Comparison of ENCODE assay signal across 8 mouse cellular contexts in the genomic region with DNA sequence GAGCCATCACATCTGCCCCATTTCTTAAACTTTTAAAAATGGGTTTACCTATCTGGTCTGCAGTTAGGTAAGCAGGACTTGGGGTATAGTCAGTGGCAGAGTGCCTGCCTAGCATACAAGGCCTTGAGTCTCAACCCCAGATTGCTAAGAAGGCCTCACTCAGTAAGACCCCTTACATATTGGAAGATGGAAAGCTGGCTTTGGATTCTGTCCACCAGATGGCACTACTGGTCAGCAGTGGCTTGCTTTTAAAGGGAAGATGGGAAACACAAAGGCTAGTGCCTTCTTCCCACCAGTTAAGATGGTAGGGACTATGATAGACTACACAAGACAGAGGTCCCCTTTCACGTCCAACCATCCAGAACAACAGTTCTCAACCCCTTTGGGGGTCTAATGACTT. TPM values are rescaled to one million over a fixed set of nuclear protein-coding genes. Genes with fewer than 3 reads are reported as not detected.
DNase-seq lines count a peak whose midpoint lies in the region; ATAC-seq and TF ChIP-seq lines count a peak whose summit lies in the region.
"Had no signal": no experiment of that assay in that cellular context is flagged by ENCODE, and none has a peak within 500 bp of the region (broad histone marks: within the 10 kb centered on the region; RNA-seq: fewer than 3 reads in every experiment).

No protein-coding gene starts in this region.

- WGBS in kidney, embryonic 14.5 days: 35% methylated on average over 1 of the region's 1 CpGs

- no peak overlapping the region for H3K9ac ChIP-seq in kidney, embryonic 14.5 days (ENCODE audit: low read depth, low read length)
- no peak overlapping the region for H3K9ac ChIP-seq in CH12.LX (ENCODE audit: insufficient read depth, low read depth)

- H3K4me2 ChIP-seq in kidney, embryonic 14.5 days (replicated peaks; ENCODE audit: low read depth, low read length): no peak overlapping the region
- H3K4me2 ChIP-seq in CH12.LX (ENCODE audit: insufficient read depth, low read depth, poor library complexity, severe bottlenecking): no peak overlapping the region

- no peaks in the 10 kb centered on the region for H3K79me2 ChIP-seq in CH12.LX (replicated peaks; ENCODE audit: control insufficient read depth, extremely low read depth, insufficient read depth, poor library complexity, severe bottlenecking)

- H3K27ac ChIP-seq in kidney, embryonic 14.5 days (ENCODE audit: low read depth, low read length): no peak overlapping the region
- no peak overlapping the region for H3K27ac ChIP-seq in CH12.LX (ENCODE audit: insufficient read depth, low read depth)
- H3K27ac ChIP-seq: macrophage had no signal

- no peaks in the 10 kb centered on the region for H3K27me3 ChIP-seq in kidney, embryonic 14.5 days (ENCODE audit: control insufficient read depth, insufficient read depth, low read length)
- no peaks in the 10 kb centered on the region for H3K27me3 ChIP-seq in CH12.LX (replicated peaks)

- no peaks in the 10 kb centered on the region for H3K9me3 ChIP-seq in kidney, embryonic 14.5 days (ENCODE audit: control insufficient read depth, low read length)
- no peaks in the 10 kb centered on the region for H3K9me3 ChIP-seq in CH12.LX (replicated peaks; ENCODE audit: low read length)

- peak; percentile 78 for TF ChIP-seq RAD21 in CH12.LX (IDR thresholded peaks at IDR 0.05; ENCODE audit: low read depth, low read length)

- ATAC-seq in kidney, embryonic 14.5 days (ENCODE audit: low FRiP score, low TSS enrichment): no peak

- H3K4me3 ChIP-seq in kidney, embryonic 14.5 days (ENCODE audit: low read length): no peak overlapping the region
- no peak overlapping the region for H3K4me3 ChIP-seq in CH12.LX (replicated peaks in 1 of 3; ENCODE audit: low read depth in 2 of 3, low read length in 2 of 3, poor library complexity in 1 of 3)

- DNase-seq in kidney, adult 18-20 months: peak; percentile 66
- peak; percentile 39 for DNase-seq in CH12.LX (ENCODE audit: extremely low read depth)
- DNase-seq in MEL-GATA-1-ER (ENCODE audit: extremely low read depth, low read depth): peak; percentile 26
- DNase-seq in embryo, embryonic 11 days: peak; percentile 62
- DNase-seq in layer of hippocampus, postnatal 14 days (ENCODE audit: low spot score in 2 of 2): peak; percentile 42 to 50
- DNase-seq in retina, adult 2 months (ENCODE audit: low read depth, low spot score): peak; percentile 20

- in situ Hi-C loops in CH12.LX (cut with MboI; ENCODE audit: low pct_ligation_motif_present, low pct_unique_long_range_greater_than_20kb, low sequenced_read_pairs): no loop called here

- peak; percentile 36; the same call in 1 of the 2 replicates for TF ChIP-seq POLR2A in CH12.LX (IDR thresholded peaks at IDR 0.05; ENCODE audit: low read depth, low read length)

- no peak for TF ChIP-seq EP300 in CH12.LX (IDR thresholded peaks at IDR 0.05; ENCODE audit: low read length)

- dilution Hi-C loops in CH12.LX (cut with MboI; ENCODE audit: extremely low pct_ligation_motif_present, extremely low pct_unique_long_range_greater_than_20kb, low sequenced_read_pairs): no loop called here

- no peaks in the 10 kb centered on the region for H3K4me1 ChIP-seq in kidney, embryonic 14.5 days (ENCODE audit: control insufficient read depth, insufficient read depth, low read length)
- no peaks in the 10 kb centered on the region for H3K4me1 ChIP-seq in CH12.LX (ENCODE audit: control insufficient read depth in 1 of 2, insufficient read depth in 2 of 2)

- H3K36me3 ChIP-seq in kidney, embryonic 14.5 days (ENCODE audit: control insufficient read depth, insufficient read depth, low read length): peaks cover 24% of the 10 kb centered on the region
- H3K36me3 ChIP-seq in CH12.LX (replicated peaks in 1 of 2; ENCODE audit: control insufficient read depth in 1 of 2, insufficient read depth in 1 of 2, low read length in 1 of 2): peaks cover 45 to 47% of the 10 kb centered on the region in 2 experiments

- peak; percentile 51 to 80 for TF ChIP-seq CTCF in CH12.LX (conservative IDR thresholded peaks at IDR 0.05 in 1 of 2, IDR thresholded peaks at IDR 0.05 in 1 of 2; ENCODE audit: low read depth in 2 of 2, low read length in 2 of 2)

TF ChIP-seq in CH12.LX, 34 proteins besides CTCF, POLR2A, EP300 and RAD21:
- TF ChIP-seq SMC3 (IDR thresholded peaks at IDR 0.05; ENCODE audit: low read depth, low read length): peak; percentile 93
- TF ChIP-seq JUND (conservative IDR thresholded peaks at IDR 0.05; ENCODE audit: low read depth, low read length): no peak
- no peak for TF ChIP-seq USF2 (conservative IDR thresholded peaks at IDR 0.05; ENCODE audit: low read depth, low read length)
- TF ChIP-seq E2F4 (IDR thresholded peaks at IDR 0.05; ENCODE audit: insufficient replicate concordance, low read depth, low read length): no peak
- no peak for TF ChIP-seq PAX5 (IDR thresholded peaks at IDR 0.05; ENCODE audit: low read length)

RNA-seq across cellular contexts. Expression of a gene that starts 20.3 kb away (rescaled TPM):
- polyA plus RNA-seq in kidney, embryonic 14.5 days (2014; fragmentation: Nextera tagmentation; extraction: Ambion mirVana): 33.8 and 34.7 TPM in 2 replicates
- total RNA-seq in CH12.LX (2012; rRNA removed) (17.8 and 18.8 TPM in 2 replicates), CH12.LX (2014; rRNA removed) (16.6 and 16.9 TPM in 2 replicates)
- 28.9 and 33.0 TPM in 2 replicates for polyA plus RNA-seq in CH12.LX (2012; ENCODE audit: insufficient read length, low read depth)
- 10 to 100 TPM; 16.6 to 18.2 TPM for total RNA-seq in layer of hippocampus, postnatal 14 days (2021)
